Mouse (Mus musculus) ovary, postnatal 14 days (tissue): Measurements from ENCODE around the gene Nfe2l2.
"Not testable (repeated sequence)": the region's sequence is repeated elsewhere in the genome, so short reads cannot be mapped to it uniquely, and the experiment has no call there.

Experiments
- DNase-seq: peaks from one replicate; pipeline ENCODE4 v3.0.0; 2022; ENCODE audit warnings: low spot score

Nfe2l2 gene

DNA sequence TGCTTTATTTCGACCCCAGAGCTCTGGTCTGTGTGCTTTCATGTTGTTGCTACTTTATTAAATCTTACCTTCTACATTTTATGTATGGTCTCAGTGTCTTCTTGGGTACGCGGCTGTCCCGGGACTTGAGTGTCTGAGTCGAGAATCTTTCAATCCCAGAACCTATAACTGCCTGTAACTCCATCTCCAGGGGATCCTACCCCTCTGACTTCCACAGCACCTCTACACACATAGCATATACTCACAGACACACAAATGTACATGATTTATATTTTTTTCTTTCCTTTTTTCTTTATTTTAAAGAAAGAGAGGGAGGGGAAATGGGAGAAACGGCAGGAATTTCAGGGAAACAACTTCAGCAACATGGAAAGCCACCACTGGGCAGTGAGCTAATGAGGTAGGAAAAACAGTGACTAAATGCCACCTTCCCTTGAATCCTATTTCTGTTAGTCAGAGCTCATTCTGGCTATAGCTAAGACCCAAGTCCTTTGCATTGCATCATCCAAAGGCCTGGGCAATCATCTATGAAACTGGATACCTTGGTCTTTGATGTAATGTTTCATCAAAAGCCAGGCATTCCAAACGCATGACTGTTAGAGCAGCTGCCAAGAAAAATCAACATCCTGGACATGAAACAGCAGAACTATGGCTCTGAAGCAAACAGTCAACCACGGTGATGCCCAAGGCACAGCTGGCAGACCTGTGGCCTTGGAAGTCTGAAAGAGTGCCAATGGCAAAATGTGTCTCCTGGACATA is 61.5 kb downstream of the Nfe2l2 start:
- DNase-seq = no peak

DNA sequence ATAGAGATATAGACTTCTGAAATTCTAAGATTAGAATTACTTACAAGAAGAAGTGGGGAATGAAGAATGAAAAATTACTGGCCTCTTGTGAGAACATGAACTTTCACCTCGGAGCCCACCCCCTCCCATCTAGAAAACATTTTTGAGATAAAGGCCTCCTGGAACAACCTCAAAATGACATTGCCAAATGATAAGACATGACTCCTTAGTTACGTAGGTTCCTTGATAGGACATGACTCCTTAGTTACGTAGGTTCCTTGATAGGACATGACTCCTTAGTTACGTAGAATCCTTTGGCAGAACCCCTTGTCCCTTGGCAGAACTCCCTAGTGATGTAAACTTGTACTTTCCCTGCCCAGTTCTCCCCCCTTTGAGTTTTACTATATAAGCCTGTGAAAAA is 62.1 kb downstream of the Nfe2l2 start:
- not testable (repeated sequence) for DNase-seq

DNA sequence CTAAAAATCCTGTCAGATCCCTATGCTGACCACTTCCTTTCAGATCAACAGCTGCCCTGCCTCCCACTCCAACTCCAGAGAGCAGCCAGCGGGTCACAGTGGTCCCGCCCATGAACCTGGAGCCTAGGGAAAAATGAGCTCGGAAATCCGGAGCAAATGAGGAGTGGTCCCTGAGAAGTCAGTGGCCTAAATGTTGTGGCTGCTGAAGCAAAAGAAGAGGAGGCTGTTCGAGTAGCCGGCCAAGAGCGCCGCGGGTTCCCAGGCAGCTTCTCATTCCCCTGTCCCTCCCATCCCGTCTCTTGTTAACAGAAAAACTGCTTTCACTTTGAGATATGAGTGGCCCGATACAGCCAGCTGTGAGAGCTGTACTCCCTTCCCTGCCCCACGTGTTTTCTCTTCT is 64.9 kb downstream of the Nfe2l2 start:
- not testable (repeated sequence) for DNase-seq

DNA sequence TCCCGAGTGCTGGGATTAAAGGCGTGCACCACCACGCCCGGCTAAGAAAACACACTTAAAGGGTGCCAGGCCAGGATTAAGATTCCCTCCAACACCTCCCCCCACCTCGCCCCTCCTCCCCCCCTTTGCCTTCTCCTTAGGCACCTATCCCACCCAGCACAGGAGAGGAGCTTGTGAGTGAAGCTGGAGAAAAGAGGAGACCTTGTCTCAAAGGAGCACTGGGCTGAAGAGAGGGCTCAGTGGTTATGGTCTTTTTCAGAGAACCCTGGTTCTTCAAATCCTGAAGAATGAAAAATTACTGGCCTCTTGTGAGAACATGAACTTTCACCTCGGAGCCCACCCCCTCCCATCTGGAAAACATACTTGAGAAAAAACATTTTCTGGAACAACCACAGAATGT is 66.6 kb downstream of the Nfe2l2 start:
- not testable (repeated sequence) for DNase-seq

DNA sequence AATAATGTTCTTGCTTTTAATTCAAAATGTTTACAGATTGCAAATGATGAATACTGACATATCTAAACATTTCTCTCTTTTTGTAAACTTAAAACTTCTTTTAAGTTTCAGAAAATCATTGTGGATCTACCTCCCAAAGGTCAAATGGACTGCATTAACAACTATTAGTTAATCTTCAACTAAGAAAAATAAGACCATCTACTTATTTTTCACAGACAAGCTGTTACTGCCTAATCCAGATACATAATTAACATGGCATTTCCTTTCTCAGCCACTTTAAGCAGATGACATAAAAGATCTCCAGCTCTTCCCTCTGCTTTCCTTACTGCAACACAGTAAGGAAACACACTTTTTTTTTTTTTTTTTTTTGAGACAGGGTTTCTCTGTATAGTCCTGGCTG is 67.1 kb downstream of the Nfe2l2 start:
- no peak for DNase-seq

DNA sequence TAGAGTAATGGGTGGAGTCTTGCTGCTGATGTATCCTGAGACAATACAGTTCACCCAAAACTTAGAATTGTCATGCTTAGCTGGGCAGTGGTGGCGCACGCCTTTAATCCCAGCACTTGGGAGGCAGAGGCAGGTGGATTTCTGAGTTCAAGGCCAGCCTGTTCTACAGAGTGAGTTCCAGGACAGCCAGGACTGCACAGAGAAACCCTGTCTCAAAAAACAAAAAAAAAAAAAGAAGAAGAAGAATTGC is 67.5 kb downstream of the Nfe2l2 start:
- DNase-seq = not testable (repeated sequence)

DNA sequence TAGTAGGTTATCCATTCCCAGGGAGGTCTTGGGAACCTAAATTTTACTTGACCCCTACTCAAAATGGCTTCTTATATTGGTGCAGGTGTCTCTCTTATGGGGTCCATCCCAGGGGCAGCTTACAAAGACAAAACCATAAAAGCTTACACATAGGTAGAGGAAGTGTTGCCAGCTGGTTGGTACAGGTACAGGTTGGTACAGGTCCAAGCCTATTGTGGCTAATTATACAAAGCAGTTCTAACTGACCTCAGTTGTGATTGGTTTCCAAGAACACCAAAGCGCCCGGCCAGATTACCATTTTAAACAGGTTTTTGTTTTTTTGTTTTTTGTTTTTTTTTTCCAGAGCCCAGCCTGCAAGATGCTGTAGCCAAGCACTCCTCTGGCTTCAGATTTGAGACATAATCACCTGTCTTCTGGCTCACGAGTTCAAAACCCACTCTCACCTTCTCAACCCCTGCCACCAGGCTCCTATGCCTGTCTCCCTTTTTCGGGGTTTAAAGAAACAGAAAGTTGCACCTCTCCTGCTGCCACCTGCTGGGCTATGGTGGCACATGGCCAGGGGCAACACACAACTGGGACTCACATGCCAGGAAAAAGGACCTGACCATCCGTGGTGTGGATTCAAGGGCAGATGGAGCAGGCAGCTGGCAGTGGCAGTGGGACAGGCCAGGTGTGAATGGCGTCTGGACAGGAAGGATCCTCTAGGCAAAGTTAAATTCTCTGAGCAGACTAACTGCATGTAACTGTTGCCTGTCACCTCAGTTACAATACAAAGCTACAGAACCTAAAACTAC is 68.0 kb downstream of the Nfe2l2 start:
- DNase-seq = no peak

DNA sequence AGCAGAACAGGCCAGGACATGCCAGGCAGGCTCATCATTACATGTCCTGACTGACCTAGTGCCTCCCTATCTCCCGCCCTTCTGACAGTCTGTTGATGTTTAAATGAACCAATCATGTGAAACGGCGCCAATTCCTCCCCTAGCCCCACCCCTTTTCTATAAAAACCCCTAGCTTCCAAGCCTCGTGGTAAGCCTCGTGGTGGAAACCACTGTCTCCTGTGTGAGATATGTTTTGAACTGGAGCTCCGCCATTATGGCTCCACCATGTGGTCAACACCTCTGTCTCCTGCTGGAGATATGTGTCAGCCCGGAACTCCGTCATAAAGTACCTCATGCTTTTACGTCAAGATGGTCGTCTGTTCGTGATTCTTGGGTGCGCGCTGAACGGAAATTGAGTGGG is 70.0 kb downstream of the Nfe2l2 start:
- DNase-seq = not testable (repeated sequence)

DNA sequence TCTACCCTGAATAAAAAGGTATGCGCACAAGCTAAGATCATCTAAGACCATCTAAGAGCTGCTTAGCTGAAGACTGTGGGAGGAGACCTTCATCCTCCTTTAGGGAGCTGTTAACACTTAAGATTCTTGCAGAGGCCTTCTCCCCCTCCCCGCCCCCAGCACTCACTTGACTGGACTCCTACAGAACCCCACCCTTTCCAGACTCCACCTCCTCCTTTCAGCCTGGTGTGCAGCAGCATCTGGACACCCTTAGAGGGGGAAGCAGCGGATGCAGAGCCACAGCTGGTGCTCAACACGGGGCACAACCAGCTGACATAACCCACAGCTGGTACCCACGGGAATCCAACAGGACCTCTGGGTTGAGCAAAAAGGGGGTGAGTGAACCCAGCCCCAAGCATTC is 70.7 kb downstream of the Nfe2l2 start:
- DNase-seq = no peak

DNA sequence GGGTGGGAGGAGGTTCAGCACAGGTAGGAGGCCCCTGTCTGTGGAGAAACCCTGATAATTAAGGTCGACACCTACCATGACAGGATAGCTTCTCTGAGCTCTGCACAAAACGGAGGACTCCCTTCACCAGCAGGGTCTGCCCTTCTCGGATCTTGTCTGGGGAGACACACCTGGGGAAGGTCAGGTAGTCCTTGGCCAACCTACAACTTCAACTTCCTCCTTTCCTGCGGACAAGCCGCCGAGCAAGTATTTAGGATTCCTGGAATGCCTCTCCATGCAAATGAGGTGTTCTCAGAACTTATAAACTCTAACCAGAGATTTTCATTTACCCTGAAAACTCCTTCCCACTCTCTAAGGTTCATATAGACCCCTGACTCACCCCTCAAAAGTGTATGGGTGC is 71.1 kb downstream of the Nfe2l2 start:
- no peak for DNase-seq

DNA sequence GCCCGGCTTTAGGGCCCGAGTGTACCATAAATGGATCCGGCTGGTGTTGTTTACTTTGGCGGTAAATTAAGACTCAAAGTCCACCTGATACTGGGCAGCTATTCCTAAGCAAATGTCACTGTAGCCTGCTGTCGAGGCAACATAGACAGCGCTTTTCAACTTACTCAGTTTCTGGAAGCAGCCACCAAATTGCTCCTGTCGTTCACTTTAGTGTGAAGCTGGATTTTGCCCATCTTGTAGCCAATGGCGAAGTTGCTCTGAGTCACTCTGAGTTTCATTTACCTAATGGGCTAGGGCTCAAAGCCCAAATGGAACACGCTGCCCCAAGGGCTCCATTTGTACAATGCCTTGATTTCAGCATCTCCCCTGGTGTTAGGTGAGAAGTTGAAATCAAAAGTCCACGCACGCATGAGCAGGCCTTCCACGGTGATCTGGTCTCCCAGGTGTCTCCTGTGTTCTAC is 71.7 kb downstream of the Nfe2l2 start:
- DNase-seq = no peak

DNA sequence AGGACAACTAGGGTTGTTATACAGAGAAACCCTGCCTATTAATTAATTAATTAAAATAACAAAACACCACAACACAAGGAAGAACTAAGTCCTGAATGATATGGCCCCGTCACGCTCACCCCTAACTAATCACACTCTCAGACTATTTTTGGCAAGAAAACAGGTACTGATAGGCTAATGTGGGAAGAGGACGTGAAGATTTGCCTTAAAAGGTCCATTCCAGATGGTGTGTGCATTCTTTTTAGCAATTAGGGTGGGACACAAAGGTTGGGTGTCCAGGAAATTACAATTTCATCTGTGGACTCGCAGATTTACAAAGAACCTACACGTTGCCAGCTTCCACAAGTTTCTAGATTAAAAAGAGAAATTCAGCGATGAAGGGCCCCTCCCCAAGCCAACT is 72.4 kb downstream of the Nfe2l2 start:
- DNase-seq = no peak

DNA sequence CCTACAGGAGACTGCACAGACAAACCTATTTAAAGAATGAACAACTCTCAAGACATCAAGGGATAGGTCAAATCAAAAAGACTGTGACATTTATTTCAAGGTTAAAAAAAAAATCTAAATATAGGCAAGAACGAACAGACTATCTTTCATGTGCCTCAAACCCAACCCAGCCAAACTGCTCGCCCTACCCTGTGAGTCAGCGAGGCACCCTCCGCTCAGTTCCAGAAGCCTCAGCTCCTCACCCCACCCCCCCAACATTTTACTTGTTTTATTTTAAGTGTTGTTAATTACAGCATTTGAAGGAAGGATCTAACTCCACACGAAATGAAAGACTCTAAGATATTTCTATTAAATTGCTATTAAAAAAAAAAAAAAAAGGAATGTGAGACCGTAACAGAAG is 73.0 kb downstream of the Nfe2l2 start:
- no peak for DNase-seq

DNA sequence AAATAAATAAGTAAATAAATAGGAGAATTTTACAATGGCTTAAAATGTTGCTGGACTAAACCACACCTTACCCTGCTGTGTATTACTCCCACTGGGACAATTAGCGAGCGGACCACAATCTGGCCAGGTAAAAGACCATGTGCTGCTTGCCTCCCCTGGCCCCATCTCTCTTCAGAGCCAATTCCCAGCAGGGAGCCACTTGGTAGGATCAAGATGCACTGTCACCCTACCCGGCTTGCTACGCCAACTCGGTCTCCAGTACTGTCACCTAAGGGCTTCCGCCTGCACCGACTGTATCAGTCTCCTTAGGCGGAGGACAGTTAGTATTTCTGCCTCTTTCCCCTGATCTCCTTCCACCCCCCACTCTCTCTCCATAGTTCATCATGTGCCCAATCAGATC is 76.0 kb downstream of the Nfe2l2 start:
- no peak for DNase-seq

DNA sequence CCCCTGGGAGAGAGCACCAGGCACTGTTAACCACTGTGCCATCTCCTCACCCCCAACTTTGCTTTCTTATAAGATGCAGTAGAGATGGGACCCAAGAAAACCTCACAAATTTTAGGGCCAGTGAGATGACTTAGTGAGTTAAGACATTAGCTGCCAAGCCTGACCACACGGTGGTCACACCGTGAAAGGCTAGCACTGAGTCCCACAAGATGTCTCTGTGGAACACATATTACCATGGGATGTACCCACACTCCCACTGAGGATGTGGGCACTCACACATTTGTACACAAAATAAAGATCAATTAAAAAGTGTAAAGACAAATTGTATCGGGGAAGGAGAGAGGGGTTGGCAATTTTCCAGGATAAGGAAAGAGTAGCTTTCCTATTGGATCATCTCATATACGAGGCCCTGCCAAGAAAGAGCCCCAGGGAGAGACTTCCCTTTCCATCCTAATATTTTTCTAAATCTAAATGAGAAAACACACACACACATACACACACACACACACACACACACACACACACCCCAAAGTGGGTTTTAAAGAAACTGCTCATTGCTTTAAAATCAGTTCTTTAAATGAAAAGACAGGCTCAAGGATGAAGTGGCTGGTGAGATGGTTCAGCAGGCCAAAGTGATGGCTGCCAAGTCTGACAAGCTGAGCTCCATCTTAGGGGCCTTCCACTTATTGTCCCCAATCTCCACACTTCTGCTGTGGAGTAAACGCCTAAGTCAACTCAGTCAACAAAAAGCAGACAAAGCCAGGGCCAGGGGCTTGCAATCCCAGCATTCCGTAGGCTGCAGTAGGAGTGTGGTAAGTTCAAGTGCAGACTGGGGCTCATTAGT is 77.6 kb downstream of the Nfe2l2 start:
- DNase-seq = no peak
